Mouse (Mus musculus) hindbrain, embryonic 11.5 days (tissue): ENCODE data around the gene Smyd3. TPM values are rescaled to one million over a fixed set of nuclear protein-coding genes. Genes with fewer than 3 reads are reported as not detected.
A peak's percentile ranks its signal among the peaks of the same experiment; 100 is the strongest.

ENCODE experiments used
- ATAC-seq: fragments of 200-750 bp; cut with Nextera tagmentation; 2 replicates; pipeline ENCODE4 v1.8.0; 2017; ENCODE audit warnings: mild to moderate bottlenecking, moderate TSS enrichment, moderate library complexity; ENCODE audit not compliant: low FRiP score
- DNase-seq: peaks from one replicate; pipeline ENCODE4 v3.0.0-alpha.2; 2015; ENCODE audit warnings: low spot score
- H3K27ac ChIP-seq: fragments of 300-500 bp; sonication (generic); 2 replicates; pipeline ENCODE4 v1.5.1; 2014; ENCODE audit warnings: mild to moderate bottlenecking, low read depth, low read length
- H3K27me3 ChIP-seq: fragments of 300-500 bp; sonication (generic); 2 replicates; pipeline ENCODE4 v1.6.1; 2014; ENCODE audit warnings: mild to moderate bottlenecking, low read length, moderate library complexity, mixed read lengths; ENCODE audit not compliant: control insufficient read depth, insufficient read depth
- H3K36me3 ChIP-seq: fragments of 300-500 bp; sonication (generic); 2 replicates; pipeline ENCODE4 v1.6.1; 2014; ENCODE audit warnings: mild to moderate bottlenecking, low read length, moderate library complexity, mixed read lengths; ENCODE audit not compliant: control insufficient read depth, insufficient read depth
- H3K4me1 ChIP-seq: fragments of 300-500 bp; sonication (generic); replicated peaks from 2 replicates; pipeline ENCODE4 v1.6.1; 2014; ENCODE audit warnings: low read length, mixed read lengths; ENCODE audit not compliant: control insufficient read depth, insufficient read depth
- H3K4me2 ChIP-seq: fragments of 300-500 bp; sonication (generic); replicated peaks from 2 replicates; pipeline ENCODE4 v1.6.1; 2014; ENCODE audit warnings: mild to moderate bottlenecking, low read depth, low read length
- H3K4me3 ChIP-seq: fragments of 300-500 bp; sonication (generic); 2 replicates; pipeline ENCODE4 v1.5.1; 2014; ENCODE audit warnings: low read depth, low read length
- H3K9ac ChIP-seq: fragments of 300-500 bp; sonication (generic); 2 replicates; pipeline ENCODE4 v1.6.1; 2014; ENCODE audit warnings: low read depth, low read length
- H3K9me3 ChIP-seq: fragments of 300-500 bp; sonication (generic); 2 replicates; pipeline ENCODE4 v1.6.1; 2016; ENCODE audit warnings: low read length; ENCODE audit not compliant: control insufficient read depth
- WGBS: fragments of 180-500 bp; shearing (Covaris S2); extraction: QIAGEN DNeasy Blood & Tissue Kit; methylation state at CpG from one replicate; pipeline ENCODE4 v1.1.7; 2014; 5-methylcytosine and 5-hydroxymethylcytosine counted together
- polyA plus RNA-seq: library from polyadenylated mRNA; unstranded; fragments of >200 nt; fragmentation: Nextera tagmentation; extraction: Ambion mirVana; gene quantifications from 2 replicates; pipeline ENCODE4 v1.2.1, GENCODE M21; 2014

Smyd3 gene
- polyA plus RNA-seq, 1 experiment from 2014 or later: 16.9 TPM

DNA sequence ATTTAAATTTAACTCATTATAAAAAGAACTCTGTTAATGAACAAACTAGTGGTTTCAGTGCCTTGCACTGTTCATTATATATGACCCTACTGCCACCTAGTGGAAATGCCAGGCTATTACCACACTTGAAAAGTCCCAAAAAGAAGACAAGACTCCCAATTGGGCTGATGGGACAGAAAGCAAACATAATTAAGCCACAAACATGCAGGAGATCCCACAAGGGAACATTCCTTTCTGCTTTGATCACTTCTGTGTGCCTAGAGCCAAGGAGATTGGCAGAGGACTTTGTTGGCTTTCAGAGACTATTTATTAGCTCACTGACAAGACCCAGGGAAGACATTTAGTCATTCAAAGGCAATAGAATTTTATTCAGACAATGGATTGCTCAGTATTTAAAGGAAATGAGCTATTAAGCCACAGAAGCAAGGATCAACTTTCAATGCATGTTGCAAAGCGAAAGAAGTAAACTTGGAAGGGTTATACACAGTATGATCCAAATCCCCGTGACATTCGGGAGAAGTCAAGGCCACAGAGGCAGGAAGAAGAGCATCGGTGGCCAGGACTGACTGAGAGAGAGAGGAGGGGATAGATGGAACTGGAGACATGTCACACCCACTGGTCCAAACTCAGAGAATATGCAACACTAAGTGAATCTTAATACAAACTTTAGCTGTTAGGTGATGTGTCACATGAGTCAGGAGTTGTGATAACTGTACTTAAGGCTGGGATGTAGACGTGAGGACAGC lies 40.5 kb downstream of the Smyd3 start:
- Histone ChIP-seq H3K4me2 (no peak overlapping the region), H3K36me3 (no peaks in the 10 kb centered on the region), H3K9ac (no peak overlapping the region), H3K9me3 (no peaks in the 10 kb centered on the region), H3K4me1 (no peaks in the 10 kb centered on the region), H3K27me3 (no peaks in the 10 kb centered on the region), H3K4me3 (no peak overlapping the region), H3K27ac (no peak overlapping the region)
- WGBS: 90% methylated on average over 5 of the region's 5 CpGs
- DNase-seq (peak; percentile 76), ATAC-seq (0 out of 2 replicates have a peak, but pooled peaks have one; percentile 65)

DNA sequence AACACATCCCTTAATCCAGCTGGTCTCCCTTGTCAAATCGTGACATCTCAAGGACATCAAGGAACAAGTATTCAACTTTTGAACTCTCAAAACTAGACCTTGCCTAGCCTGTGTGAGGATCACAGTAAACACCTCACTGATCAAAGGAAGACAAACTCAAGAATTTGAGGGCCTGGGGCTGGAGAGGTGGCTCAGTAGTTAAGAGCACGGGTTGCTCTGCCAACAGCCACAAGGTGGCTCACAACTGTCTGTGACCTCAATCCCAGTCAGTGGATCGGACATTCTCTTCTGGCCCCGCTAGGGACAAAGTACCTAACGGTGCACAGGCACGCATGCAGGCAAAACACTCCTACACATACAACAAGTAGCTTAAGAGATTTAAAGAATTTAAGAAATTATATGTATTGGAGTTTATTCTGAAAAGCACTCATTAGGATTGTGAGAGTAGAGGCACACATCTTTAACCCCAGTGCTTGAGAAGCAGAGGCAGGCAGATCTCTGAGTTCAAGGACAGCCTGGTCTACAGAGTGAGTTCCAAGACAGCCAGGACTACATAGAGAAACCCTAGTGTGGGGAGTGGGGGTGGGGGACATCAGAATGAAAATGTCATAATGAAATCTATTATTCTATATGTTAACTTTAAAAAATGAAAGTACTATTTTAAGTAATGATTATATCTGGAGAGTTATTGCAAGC lies 41.2 kb downstream of the Smyd3 start:
- peak; percentile 57; the same call in 1 of the 2 replicates for ATAC-seq
- H3K36me3 ChIP-seq: no peaks in the 10 kb centered on the region

DNA sequence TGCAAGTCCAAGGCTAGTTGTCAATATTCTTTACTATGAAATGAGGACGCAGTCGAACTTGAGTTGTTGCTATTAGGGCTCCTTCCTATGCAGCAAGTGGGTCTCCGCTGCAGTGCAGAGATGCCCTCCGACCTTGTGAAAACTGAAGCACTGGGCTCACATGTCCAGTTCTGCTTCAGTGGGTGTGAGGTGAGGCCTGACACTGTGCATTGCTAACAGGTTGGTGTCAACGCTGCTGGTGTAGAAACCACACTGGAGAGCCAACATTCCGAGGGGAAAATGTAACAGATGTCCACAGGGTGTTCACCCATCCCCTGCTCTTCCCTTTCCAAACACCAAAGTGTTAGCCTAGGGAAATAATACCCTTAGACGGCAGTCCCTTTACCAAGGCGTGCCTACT lies 43.1 kb downstream of the Smyd3 start:
- Histone ChIP-seq H3K4me3 (no peak overlapping the region), H3K4me2 (no peak overlapping the region)
- ATAC-seq: no peak

More for the DNA sequence above, 41.2 kb downstream of the Smyd3 start:
- Histone ChIP-seq H3K4me2 (no peak overlapping the region), H3K9ac (no peak overlapping the region), H3K27ac (no peak overlapping the region), H3K4me3 (no peak overlapping the region), H3K4me1 (no peaks in the 10 kb centered on the region), H3K9me3 (no peaks in the 10 kb centered on the region), H3K27me3 (no peaks in the 10 kb centered on the region)
- 77% methylated on average over 6 of the region's 6 CpGs for WGBS
- no peak for DNase-seq

DNA sequence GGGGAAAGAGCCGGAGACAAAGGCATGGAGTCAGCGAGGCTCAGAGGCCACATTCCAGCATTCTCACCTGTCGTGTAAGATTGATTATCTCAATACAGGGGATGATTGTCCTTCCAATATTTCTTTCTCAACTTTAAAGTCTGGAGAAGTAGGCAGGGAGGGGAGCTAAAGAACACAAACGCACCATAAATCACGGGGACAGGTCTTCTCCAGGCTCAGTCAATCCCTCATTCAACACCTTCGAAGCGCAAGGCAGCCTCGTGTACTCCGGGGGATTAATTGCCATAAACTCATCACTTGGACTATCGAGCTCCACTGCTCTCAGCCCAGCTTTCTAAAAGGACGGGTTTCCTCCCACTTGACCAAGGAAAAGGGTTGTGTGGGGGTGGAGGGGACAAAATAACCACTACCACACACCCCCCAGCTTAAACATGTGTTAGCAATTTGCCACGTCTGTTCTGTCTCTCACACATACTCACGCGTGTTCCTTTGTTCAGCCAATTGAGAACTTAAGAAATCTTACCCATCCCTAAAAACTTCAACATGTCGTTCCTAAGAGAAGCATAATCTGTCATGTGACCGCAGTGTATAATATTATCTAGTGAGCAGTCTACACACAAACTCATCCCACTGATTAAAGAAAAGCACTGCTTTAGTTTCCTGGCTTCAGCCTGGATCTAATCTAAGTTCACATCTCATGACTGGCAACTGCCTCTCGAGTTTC lies 43.8 kb downstream of the Smyd3 start:
- Histone ChIP-seq H3K9me3 (no peaks in the 10 kb centered on the region), H3K27me3 (no peaks in the 10 kb centered on the region), H3K27ac (no peak overlapping the region), H3K4me1 (no peaks in the 10 kb centered on the region), H3K9ac (no peak overlapping the region), H3K4me3 (no peak overlapping the region), H3K4me2 (no peak overlapping the region), H3K36me3 (no peaks in the 10 kb centered on the region)
- 58% methylated on average over 17 of the region's 17 CpGs for WGBS
- no peak for ATAC-seq
- peak; percentile 24 for DNase-seq

More for the DNA sequence above, 43.1 kb downstream of the Smyd3 start:
- Histone ChIP-seq H3K4me1 (no peaks in the 10 kb centered on the region), H3K9me3 (no peaks in the 10 kb centered on the region), H3K9ac (no peak overlapping the region), H3K36me3 (no peaks in the 10 kb centered on the region), H3K27ac (no peak overlapping the region), H3K27me3 (no peaks in the 10 kb centered on the region)
- DNase-seq: no peak
- WGBS: 81% methylated on average over 8 of the region's 8 CpGs

DNA sequence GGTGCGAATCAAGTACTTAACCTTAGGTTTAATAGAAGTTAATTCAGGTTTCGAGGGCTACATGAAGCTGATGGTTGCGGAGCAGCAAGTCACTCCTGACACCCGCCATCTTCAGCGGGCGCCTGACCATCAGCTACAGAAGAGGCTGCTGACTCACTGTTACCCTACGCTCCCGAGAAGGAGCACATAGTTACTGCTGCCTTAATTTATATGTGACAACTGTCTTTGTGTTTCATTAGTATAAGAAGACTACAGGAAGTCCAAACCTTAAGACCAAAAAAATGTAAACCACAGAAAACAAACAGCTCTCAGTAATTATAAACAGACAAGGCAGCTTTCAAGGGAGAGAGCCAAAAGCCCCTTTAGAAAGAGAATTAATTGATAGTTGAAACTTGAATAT lies 49.9 kb downstream of the Smyd3 start:
- no peak for ATAC-seq

DNA sequence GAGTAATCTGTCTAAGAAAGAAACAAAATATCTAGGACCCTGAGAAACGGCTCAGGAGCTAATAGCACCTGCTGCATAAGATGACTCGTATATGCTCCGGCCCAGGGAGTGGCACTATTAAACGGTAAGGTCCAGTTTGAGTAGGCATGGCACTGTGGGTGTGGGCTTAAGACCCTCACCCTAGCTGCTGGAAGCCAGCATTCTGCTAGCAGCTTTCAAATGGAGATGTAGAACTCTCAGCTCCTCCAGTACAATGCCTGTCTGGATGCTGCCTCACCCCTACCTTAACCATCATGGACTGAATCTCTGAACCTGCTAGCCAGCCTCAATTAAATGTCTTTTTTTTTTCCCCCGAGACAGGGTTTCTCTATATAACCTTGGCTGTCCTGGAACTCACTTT lies 55.5 kb downstream of the Smyd3 start:
- Histone ChIP-seq H3K4me2 (no peak overlapping the region), H3K4me3 (no peak overlapping the region), H3K36me3 (no peaks in the 10 kb centered on the region), H3K27me3 (no peaks in the 10 kb centered on the region), H3K27ac (no peak overlapping the region), H3K9ac (no peak overlapping the region), H3K4me1 (no peaks in the 10 kb centered on the region), H3K9me3 (no peaks in the 10 kb centered on the region)
- no peak for DNase-seq
- ATAC-seq: no peak
- WGBS: 90% methylated on average over 5 of the region's 5 CpGs

More for the DNA sequence above, 49.9 kb downstream of the Smyd3 start:
- no peaks in the 10 kb centered on the region for H3K36me3 ChIP-seq
- 93% methylated on average over 8 of the region's 8 CpGs for WGBS
- no peak for DNase-seq
- H3K4me3 ChIP-seq: no peak overlapping the region
- no peaks in the 10 kb centered on the region for H3K27me3 ChIP-seq
- no peak overlapping the region for H3K4me2 ChIP-seq
- H3K9me3 ChIP-seq: no peaks in the 10 kb centered on the region
- H3K9ac ChIP-seq: no peak overlapping the region
- no peak overlapping the region for H3K27ac ChIP-seq
- no peaks in the 10 kb centered on the region for H3K4me1 ChIP-seq

DNA sequence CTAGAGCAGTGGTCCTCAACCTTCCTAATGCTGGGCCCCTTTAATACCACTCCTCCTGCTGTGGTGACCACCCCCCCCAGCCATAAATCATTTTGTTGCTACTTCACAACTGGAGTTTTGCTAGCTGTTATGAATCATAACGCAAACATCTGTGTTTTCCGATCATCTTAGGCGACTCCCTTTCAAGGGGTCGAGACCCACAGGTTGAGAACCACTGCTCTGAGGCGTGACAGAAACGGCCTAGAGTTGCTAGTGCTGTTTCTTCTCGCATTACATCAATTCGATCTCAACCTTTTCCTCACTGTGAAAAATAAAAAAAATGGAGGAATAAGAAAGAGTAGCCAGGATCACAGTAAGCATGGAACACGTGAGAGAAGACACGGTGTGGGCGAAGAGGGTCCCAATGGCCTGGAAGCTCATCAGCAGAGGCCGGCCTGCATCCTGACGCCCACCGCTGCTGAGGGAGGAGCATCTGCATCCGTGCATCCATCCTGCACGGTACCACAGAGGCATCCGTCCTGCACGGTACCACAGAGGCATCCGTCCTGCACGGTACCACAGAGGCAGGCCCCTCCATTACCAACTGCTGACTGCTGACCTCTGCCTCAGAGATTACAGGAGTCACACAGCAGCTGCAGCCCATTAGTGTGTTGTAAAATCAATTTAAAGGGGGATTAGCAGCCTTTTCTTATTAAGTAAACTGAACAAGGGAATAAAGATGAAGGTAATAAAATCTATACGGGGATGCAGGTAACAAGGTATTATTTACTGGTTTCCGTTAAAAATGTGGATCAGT lies 56.6 kb downstream of the Smyd3 start:
- no peaks in the 10 kb centered on the region for H3K9me3 ChIP-seq
- 67% methylated on average over 22 of the region's 22 CpGs for WGBS
- H3K4me2 ChIP-seq: no peak overlapping the region
- H3K9ac ChIP-seq: no peak overlapping the region
- no peaks in the 10 kb centered on the region for H3K36me3 ChIP-seq
- no peak for DNase-seq
- H3K27me3 ChIP-seq: no peaks in the 10 kb centered on the region
- no peak overlapping the region for H3K4me3 ChIP-seq
- H3K27ac ChIP-seq: no peak overlapping the region; the same call in 1 of the 2 replicates
- no peak for ATAC-seq
- H3K4me1 ChIP-seq: no peaks in the 10 kb centered on the region

DNA sequence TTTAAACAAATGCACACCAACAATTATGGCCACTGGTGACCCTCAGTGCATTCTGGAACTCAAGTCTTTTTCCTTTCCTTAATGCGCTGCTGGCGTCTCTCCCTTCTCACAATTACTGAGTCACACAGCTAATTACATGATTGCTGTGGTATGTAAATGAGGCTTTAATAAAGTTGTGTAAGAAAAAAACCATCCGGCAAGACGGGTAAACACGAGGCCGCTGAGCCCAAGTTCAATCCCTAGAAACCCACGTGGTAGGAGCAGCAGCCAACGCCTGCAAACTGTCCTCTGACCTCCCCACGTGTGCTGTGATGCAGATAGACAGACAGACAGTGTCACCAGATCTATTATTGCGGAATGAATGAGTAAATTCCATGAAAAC lies 58.9 kb downstream of the Smyd3 start:
- Histone ChIP-seq H3K4me2 (no peak overlapping the region), H3K27me3 (no peaks in the 10 kb centered on the region), H3K4me3 (no peak overlapping the region), H3K4me1 (no peaks in the 10 kb centered on the region), H3K27ac (no peak overlapping the region), H3K9ac (no peak overlapping the region), H3K36me3 (no peaks in the 10 kb centered on the region), H3K9me3 (no peaks in the 10 kb centered on the region)
- DNase-seq (no peak), ATAC-seq (no peak)
- 65% methylated on average over 10 of the region's 10 CpGs for WGBS
